Mouse (Mus musculus) intestine, postnatal 0 days (tissue): Measurements from ENCODE around the gene 1810009A15Rik. TPM values are rescaled to one million over a fixed set of nuclear protein-coding genes. Genes with fewer than 3 reads are reported as not detected.

Experiments
- ATAC-seq: fragments of 200-750 bp; cut with Nextera tagmentation; 2 replicates; pipeline ENCODE4 v1.8.0; 2017; ENCODE audit warnings: mild to moderate bottlenecking, moderate TSS enrichment, moderate library complexity
- H3K27ac ChIP-seq: fragments of 300-500 bp; sonication (generic); 2 replicates; pipeline ENCODE4 v1.5.1; 2014; ENCODE audit warnings: mild to moderate bottlenecking, low read depth, low read length, moderate library complexity
- H3K27me3 ChIP-seq: fragments of 300-500 bp; sonication (generic); replicated peaks from 2 replicates; pipeline ENCODE4 v1.6.1; 2014; ENCODE audit warnings: low read length, mixed read lengths; ENCODE audit not compliant: control insufficient read depth, insufficient read depth
- H3K36me3 ChIP-seq: fragments of 300-500 bp; sonication (generic); 2 replicates; pipeline ENCODE4 v1.6.1; 2014; ENCODE audit warnings: mild to moderate bottlenecking, moderate library complexity; ENCODE audit not compliant: control insufficient read depth, insufficient read depth
- H3K4me1 ChIP-seq: fragments of 300-500 bp; sonication (generic); replicated peaks from 2 replicates; pipeline ENCODE4 v1.6.1; 2014; ENCODE audit warnings: antibody characterized with exemption, low read length, mixed read lengths; ENCODE audit not compliant: control insufficient read depth, insufficient read depth
- H3K4me2 ChIP-seq: fragments of 300-500 bp; sonication (generic); replicated peaks from 2 replicates; pipeline ENCODE4 v1.6.1; 2014; ENCODE audit warnings: low read depth, mild to moderate bottlenecking, moderate library complexity
- H3K4me3 ChIP-seq: fragments of 300-500 bp; sonication (generic); 2 replicates; pipeline ENCODE4 v1.5.1; 2014; ENCODE audit warnings: low read depth, low read length
- H3K9ac ChIP-seq: fragments of 300-500 bp; sonication (generic); 2 replicates; pipeline ENCODE4 v1.6.1; 2014; ENCODE audit warnings: mild to moderate bottlenecking, low read depth, low read length
- H3K9me3 ChIP-seq: fragments of 300-500 bp; sonication (generic); 2 replicates; pipeline ENCODE4 v1.6.1; 2016; ENCODE audit warnings: mixed run types; ENCODE audit not compliant: control insufficient read depth
- CTCF ChIP-seq: sonication (generic); IDR thresholded peaks from 2 replicates; pipeline ENCODE4 v1.5.1; 2016; ENCODE audit warnings: low read depth, mild to moderate bottlenecking, control low read depth, antibody characterized with exemption, moderate library complexity
- WGBS: fragments of 180-500 bp; shearing (Covaris S2); extraction: QIAGEN DNeasy Blood & Tissue Kit; methylation state at CpG from one replicate; pipeline ENCODE4 v1.1.7; 2014; 5-methylcytosine and 5-hydroxymethylcytosine counted together
- polyA plus RNA-seq: library from polyadenylated mRNA; unstranded; fragments of >200 nt; fragmentation: Nextera tagmentation; extraction: Ambion mirVana; gene quantifications from 2 replicates; pipeline ENCODE4 v1.2.1, GENCODE M21; 2015

Gene 1810009A15Rik
- polyA plus RNA-seq, 1 experiment from 2014 or later = 55.6 TPM

DNA sequence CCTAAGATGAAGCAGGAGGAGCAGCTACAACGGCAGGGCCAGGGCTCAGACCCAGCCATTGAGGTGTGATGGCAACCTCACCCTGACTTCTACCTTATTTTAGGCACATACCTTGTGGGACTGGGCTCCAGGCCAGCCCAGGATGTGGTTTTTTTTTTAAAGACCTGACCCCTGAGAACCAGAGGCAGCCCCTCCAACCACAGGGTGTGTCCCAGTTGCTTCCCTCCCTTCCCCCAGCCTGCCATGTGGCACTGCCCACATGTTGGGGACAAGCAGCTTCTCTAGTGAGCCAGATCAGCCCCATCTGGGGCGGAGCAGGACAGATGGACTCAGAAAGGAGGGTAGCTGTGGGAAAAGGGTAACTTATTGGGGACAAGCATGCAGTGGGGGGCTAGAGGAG lies 38.1 kb downstream of the 1810009A15Rik start:
- no peaks in the 10 kb centered on the region for H3K4me1 ChIP-seq
- WGBS = 85% methylated on average over 2 of the region's 2 CpGs
- no peak overlapping the region for H3K27ac ChIP-seq
- peaks cover 36% of the 10 kb centered on the region; the same call in 1 of the 2 replicates for H3K36me3 ChIP-seq
- no peak for ATAC-seq
- no peak for TF ChIP-seq CTCF
- no peak overlapping the region for H3K4me3 ChIP-seq
- H3K27me3 ChIP-seq = no peaks in the 10 kb centered on the region
- no peak overlapping the region for H3K4me2 ChIP-seq
- H3K9ac ChIP-seq = no peak overlapping the region
- no peaks in the 10 kb centered on the region for H3K9me3 ChIP-seq

DNA sequence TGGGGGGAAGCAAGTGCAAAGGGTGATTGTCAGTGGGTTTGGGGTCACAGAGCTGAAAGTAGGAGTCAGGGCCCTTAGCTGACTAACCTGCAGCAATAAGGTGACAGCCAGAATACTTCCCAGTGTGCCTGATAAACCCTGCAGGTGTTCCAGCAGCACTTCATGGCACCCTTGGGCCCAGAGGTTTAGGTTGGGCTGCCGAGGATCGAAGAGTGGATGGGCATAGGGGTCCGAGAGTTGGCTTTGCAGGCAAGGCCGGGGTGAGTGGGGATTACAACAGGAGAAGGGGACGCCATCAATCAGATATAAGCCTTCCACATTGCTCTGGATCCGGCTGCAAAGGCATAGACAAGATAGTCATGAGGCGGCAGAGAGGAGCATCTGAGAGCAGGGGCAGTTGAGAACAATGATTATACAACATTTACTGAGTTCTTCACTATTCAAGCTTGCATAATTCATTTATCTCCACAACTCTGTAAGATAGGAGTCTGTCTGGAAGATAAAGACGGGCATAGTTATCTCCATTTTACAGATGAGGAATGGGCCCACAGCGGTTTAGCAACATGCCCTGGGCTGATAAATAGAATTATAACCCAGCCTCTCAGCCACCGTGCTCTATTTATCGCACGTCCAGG lies 39.4 kb downstream of the 1810009A15Rik start:
- ATAC-seq = no peak
- Histone ChIP-seq H3K4me1 (no peaks in the 10 kb centered on the region), H3K27ac (no peak overlapping the region), H3K36me3 (peaks cover 35% of the 10 kb centered on the region; the same call in 1 of the 2 replicates), H3K4me3 (no peak overlapping the region), H3K27me3 (no peaks in the 10 kb centered on the region), H3K9ac (no peak overlapping the region), H3K4me2 (no peak overlapping the region), H3K9me3 (no peaks in the 10 kb centered on the region)
- no peak for TF ChIP-seq CTCF
- WGBS = 72% methylated on average over 12 of the region's 12 CpGs

DNA sequence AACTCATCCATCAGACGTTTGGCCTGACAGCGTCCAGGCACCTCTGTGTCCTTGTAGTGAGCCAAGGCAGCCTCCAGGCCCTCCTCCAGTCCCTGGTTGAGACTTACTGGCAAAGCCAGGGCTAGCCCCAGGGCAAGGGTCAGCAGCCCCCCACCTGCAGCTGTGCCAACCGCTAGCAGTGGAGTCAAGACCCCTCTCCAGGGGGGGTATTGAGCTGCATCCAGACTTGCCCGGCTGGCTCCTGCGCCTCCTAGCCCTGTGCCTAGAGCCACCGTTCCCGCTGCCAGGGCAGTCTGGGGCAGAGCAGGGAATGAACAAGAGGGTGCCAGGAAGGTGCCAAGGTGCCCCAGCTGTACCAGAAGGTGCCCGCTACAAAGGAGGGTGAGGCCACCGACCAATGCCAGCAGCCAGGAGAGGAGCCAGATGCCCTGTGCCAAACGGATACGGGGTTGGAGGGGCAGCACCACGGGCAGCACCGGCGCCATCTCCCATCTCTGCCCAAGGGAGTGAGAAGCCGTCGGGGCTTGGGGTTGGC lies 40.1 kb downstream of the 1810009A15Rik start:
- Histone ChIP-seq H3K4me1 (no peaks in the 10 kb centered on the region), H3K9ac (peak overlapping the region; percentile 85; the same call in 1 of the 2 replicates), H3K9me3 (no peaks in the 10 kb centered on the region), H3K4me3 (peak overlapping the region; percentile 84), H3K4me2 (peak overlapping the region; percentile 95), H3K27me3 (no peaks in the 10 kb centered on the region), H3K36me3 (peaks cover 33% of the 10 kb centered on the region; the same call in 1 of the 2 replicates), H3K27ac (peak overlapping the region; percentile 88; the same call in 1 of the 2 replicates)
- ATAC-seq = no peak; the same call in 1 of the 2 replicates
- 31% methylated on average over 16 of the region's 16 CpGs for WGBS
- TF ChIP-seq CTCF = no peak

DNA sequence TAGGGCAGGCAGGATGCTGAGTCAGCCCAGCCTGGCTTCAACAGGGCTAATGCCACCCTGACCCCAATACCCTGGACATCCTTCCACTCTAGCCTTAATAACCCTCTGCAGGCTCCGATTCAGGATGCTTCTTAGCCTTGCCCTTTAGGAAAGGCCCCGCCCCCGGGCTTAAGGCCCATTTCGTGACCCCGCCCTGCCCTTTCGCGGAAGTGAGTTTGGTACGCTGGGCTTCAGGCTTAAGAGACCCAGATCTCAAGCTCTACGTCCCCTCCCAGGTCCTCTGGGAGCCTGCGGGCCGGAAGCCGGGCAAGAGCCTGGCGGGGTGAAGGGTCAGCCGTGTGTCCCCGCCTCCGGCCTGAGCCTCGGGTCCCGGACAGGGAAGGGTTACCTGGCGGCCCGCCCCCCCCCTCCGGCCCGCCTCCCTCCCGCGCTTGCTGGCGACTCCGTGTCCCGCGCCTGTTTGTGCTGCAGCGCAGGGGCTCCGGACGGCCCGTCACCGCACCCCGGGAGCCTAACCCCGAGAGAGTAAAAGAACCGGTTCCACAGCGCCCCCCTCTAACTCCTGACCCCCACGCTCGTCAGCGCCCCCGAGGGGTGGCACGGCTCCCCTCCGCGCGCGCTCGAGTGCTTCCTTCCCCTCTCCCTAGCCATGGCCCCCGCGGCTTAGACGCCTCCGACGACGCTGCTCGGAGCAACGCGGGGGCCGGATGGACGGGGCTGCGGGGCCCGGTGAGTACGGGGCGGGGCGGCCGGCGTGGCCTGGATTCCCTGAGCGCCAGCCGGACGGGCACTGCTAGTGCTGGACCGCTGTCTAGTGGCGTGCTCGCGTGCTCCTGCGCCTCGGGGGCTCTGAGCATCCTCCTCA lies 40.8 kb downstream of the 1810009A15Rik start, which contains the start of the genes Rom1 and Eml3:
TSS of gene Rom1 (minus strand) at position 133 of the 865 bp plus-strand sequence.
TSS of gene Eml3 (plus strand) at position 329 of the 865 bp plus-strand sequence.
- 1% methylated on average over 56 of the region's 74 CpGs for WGBS
- Histone ChIP-seq H3K4me3 (peak within 1 kb of the TSS; percentile 84), H3K9me3 (no peaks in the 10 kb centered on the region)

DNA sequence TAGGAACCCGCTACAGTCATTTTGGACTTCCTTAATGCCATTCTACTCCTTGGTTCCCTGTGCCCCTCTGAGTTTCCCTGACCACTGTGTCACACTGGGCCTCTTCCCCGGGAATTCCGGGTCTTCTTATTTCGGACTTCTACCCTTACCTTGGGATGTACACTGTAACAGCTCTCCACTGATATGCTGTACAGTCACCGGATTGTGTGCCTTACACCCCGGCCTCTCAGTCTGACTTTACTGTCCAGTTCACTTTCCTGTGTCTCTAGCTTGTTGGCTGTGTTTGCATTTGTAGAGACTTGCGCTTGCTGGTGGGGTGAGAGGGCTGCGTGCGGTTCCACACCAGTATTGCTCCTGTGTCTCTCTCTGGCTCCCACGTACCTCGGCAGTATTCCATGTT lies 41.5 kb downstream of the 1810009A15Rik start:
- ATAC-seq = no peak
- TF ChIP-seq CTCF = no peak
- Histone ChIP-seq H3K9me3 (no peaks in the 10 kb centered on the region), H3K4me3 (peak overlapping the region; percentile 84), H3K4me2 (peak overlapping the region; percentile 95), H3K4me1 (no peaks in the 10 kb centered on the region), H3K9ac (peak overlapping the region; percentile 85), H3K36me3 (peaks cover 42% of the 10 kb centered on the region), H3K27ac (peak overlapping the region; percentile 88), H3K27me3 (no peaks in the 10 kb centered on the region)
- WGBS = 2% methylated on average over 11 of the region's 11 CpGs

More for the DNA sequence above, 40.8 kb downstream of the 1810009A15Rik start, which contains the start of the genes Rom1 and Eml3:
- H3K27me3 ChIP-seq = no peaks in the 10 kb centered on the region
- peak; percentile 70 for TF ChIP-seq CTCF
- H3K27ac ChIP-seq = peak within 1 kb of the TSS; percentile 88
- peak within 1 kb of the TSS; percentile 95 for H3K4me2 ChIP-seq
- ATAC-seq = peak; percentile 73
- peaks cover 37% of the 10 kb centered on the region; the same call in 1 of the 2 replicates for H3K36me3 ChIP-seq
- H3K9ac ChIP-seq = peak within 1 kb of the TSS; percentile 85
- no peaks in the 10 kb centered on the region for H3K4me1 ChIP-seq

DNA sequence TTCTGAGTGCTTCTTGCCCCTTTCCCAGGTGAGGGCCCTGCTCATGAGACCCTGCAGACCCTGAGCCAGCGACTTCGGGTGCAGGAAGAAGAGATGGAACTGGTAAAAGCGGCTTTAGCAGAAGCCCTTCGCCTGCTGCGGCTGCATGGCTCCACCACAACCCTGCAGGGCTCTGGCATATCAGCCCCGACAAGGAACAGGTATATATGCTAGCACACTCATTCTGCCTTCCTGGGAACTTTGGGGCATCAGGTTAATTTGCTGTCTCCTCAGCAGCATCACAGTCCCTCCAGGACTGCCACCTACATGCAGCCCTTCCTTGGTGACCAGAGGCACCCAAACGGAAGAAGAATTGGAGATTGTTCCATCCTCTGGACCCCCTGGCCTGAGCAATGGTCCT lies 42.1 kb downstream of the 1810009A15Rik start:
- ATAC-seq = no peak
- peak overlapping the region; percentile 95 for H3K4me2 ChIP-seq
- no peak for TF ChIP-seq CTCF
- no peak overlapping the region for H3K27ac ChIP-seq
- peaks cover 41% of the 10 kb centered on the region for H3K36me3 ChIP-seq
- H3K4me3 ChIP-seq = peak overlapping the region; percentile 84; the same call in 1 of the 2 replicates
- WGBS = 72% methylated on average over 7 of the region's 7 CpGs
- no peaks in the 10 kb centered on the region for H3K4me1 ChIP-seq
- H3K27me3 ChIP-seq = no peaks in the 10 kb centered on the region
- H3K9me3 ChIP-seq = no peaks in the 10 kb centered on the region
- no peak overlapping the region for H3K9ac ChIP-seq
